Mouse (Mus musculus) midbrain, embryonic 12.5 days (tissue): Measurements from ENCODE around the gene Smyd3. TPM values are rescaled to one million over a fixed set of nuclear protein-coding genes. Genes with fewer than 3 reads are reported as not detected.
"Not testable (repeated sequence)": the region's sequence is repeated elsewhere in the genome, so short reads cannot be mapped to it uniquely, and the experiment has no call there.

Experiments used
- ATAC-seq: fragments of 200-750 bp; cut with Nextera tagmentation; 2 replicates; pipeline ENCODE4 v1.8.0; 2017; ENCODE audit warnings: low read depth, moderate TSS enrichment, moderate library complexity; ENCODE audit not compliant: low FRiP score
- H3K27ac ChIP-seq: fragments of 300-500 bp; sonication (generic); replicated peaks from 2 replicates; pipeline ENCODE4 v1.5.1; 2016; ENCODE audit warnings: mild to moderate bottlenecking
- H3K27me3 ChIP-seq: fragments of 300-500 bp; sonication (generic); 2 replicates; pipeline ENCODE4 v1.6.1; 2016; ENCODE audit warnings: mild to moderate bottlenecking
- H3K36me3 ChIP-seq: fragments of 300-500 bp; sonication (generic); 2 replicates; pipeline ENCODE4 v1.6.1; 2016
- H3K4me1 ChIP-seq: fragments of 300-500 bp; sonication (generic); 2 replicates; pipeline ENCODE4 v1.6.1; 2016
- H3K4me2 ChIP-seq: fragments of 300-500 bp; sonication (generic); replicated peaks from 2 replicates; pipeline ENCODE4 v1.6.1; 2016; ENCODE audit warnings: mild to moderate bottlenecking, moderate library complexity
- H3K4me3 ChIP-seq: fragments of 300-500 bp; sonication (generic); 2 replicates; pipeline ENCODE4 v1.5.1; 2016; ENCODE audit warnings: mild to moderate bottlenecking
- H3K9ac ChIP-seq: fragments of 300-500 bp; sonication (generic); replicated peaks from 2 replicates; pipeline ENCODE4 v1.6.1; 2016; ENCODE audit warnings: mild to moderate bottlenecking, moderate library complexity
- H3K9me3 ChIP-seq: fragments of 300-500 bp; sonication (generic); 2 replicates; pipeline ENCODE4 v1.6.1; 2016; ENCODE audit warnings: mild to moderate bottlenecking
- WGBS: fragments of 180-500 bp; shearing (Covaris S2); methylation state at CpG from one replicate; pipeline ENCODE4 v1.1.7; 2016; 5-methylcytosine and 5-hydroxymethylcytosine counted together
- polyA plus RNA-seq: library from polyadenylated mRNA; unstranded; fragments of >200 nt; fragmentation: Nextera tagmentation; extraction: Ambion mirVana; gene quantifications from 2 replicates; pipeline ENCODE4 v1.2.1, GENCODE M21; 2016

Gene Smyd3
- polyA plus RNA-seq, 1 experiment from 2014 or later, result 14.3 TPM

- Histone ChIP-seq H3K27ac (no peak overlapping the region), H3K36me3 (no peaks in the 10 kb centered on the region), H3K9ac (no peak overlapping the region), H3K4me2 (no peak overlapping the region), H3K4me3 (no peak overlapping the region), H3K9me3 (no peaks in the 10 kb centered on the region), H3K27me3 (no peaks in the 10 kb centered on the region), H3K4me1 (peaks cover 14% of the 10 kb centered on the region)
- 93% methylated on average over 3 of the region's 3 CpGs for WGBS
- ATAC-seq, result no peak
Observed at GRCm38 (mm10) chr1:179551336-179551735, 33.5 kb upstream of the Smyd3 start.

- Histone ChIP-seq H3K36me3 (no peaks in the 10 kb centered on the region), H3K27me3 (no peaks in the 10 kb centered on the region), H3K9ac (no peak overlapping the region), H3K27ac (no peak overlapping the region), H3K4me2 (no peak overlapping the region), H3K9me3 (no peaks in the 10 kb centered on the region), H3K4me3 (no peak overlapping the region), H3K4me1 (peaks cover 22% of the 10 kb centered on the region)
- ATAC-seq, result no peak
- 92% methylated on average over 5 of the region's 5 CpGs for WGBS
Observed at GRCm38 (mm10) chr1:179548996-179549752, 31.3 kb upstream of the Smyd3 start.

GRCm38 (mm10) chr1:179548220-179548619 is 30.4 kb upstream of the Smyd3 start:
- Histone ChIP-seq H3K9ac (no peak overlapping the region), H3K4me3 (no peak overlapping the region)

GRCm38 (mm10) chr1:179547176-179547575 is 29.3 kb upstream of the Smyd3 start:
- no peak for ATAC-seq
- Histone ChIP-seq H3K27me3 (no peaks in the 10 kb centered on the region), H3K9ac (peak overlapping the region; percentile 82; the same call in 1 of the 2 replicates), H3K4me2 (peak overlapping the region; percentile 58), H3K4me1 (peaks cover 22% of the 10 kb centered on the region), H3K4me3 (peak overlapping the region; percentile 82), H3K9me3 (no peaks in the 10 kb centered on the region), H3K36me3 (no peaks in the 10 kb centered on the region), H3K27ac (peak overlapping the region; percentile 97)
- WGBS, result 17% methylated on average over 5 of the region's 5 CpGs

More at GRCm38 (mm10) chr1:179548220-179548619, 30.4 kb upstream of the Smyd3 start:
- Histone ChIP-seq H3K4me2 (peak overlapping the region; percentile 58; the same call in 1 of the 2 replicates), H3K27me3 (no peaks in the 10 kb centered on the region), H3K27ac (no peak overlapping the region), H3K36me3 (no peaks in the 10 kb centered on the region), H3K9me3 (no peaks in the 10 kb centered on the region), H3K4me1 (peaks cover 22% of the 10 kb centered on the region)
- WGBS, result 76% methylated on average over 11 of the region's 11 CpGs
- ATAC-seq, result no peak

GRCm38 (mm10) chr1:179546551-179546917 is 28.7 kb upstream of the Smyd3 start:
- Histone ChIP-seq H3K4me3 (peak overlapping the region; percentile 82), H3K9ac (peak overlapping the region; percentile 82), H3K9me3 (no peaks in the 10 kb centered on the region), H3K4me2 (peak overlapping the region; percentile 58), H3K4me1 (peaks cover 22% of the 10 kb centered on the region), H3K27me3 (no peaks in the 10 kb centered on the region), H3K27ac (peak overlapping the region; percentile 97), H3K36me3 (no peaks in the 10 kb centered on the region)
- ATAC-seq, result peak; percentile 87
- under 1% methylated on average over 44 of the region's 44 CpGs for WGBS

- H3K9ac ChIP-seq, result peak within 1 kb of the TSS; percentile 82
- not testable (repeated sequence) for H3K27me3 ChIP-seq, H3K36me3 ChIP-seq, H3K9me3 ChIP-seq
- WGBS, result under 1% methylated on average over 69 of the region's 69 CpGs
- peaks cover 22% of the 10 kb centered on the region for H3K4me1 ChIP-seq
- peak within 1 kb of the TSS; percentile 82 for H3K4me3 ChIP-seq
- peak within 1 kb of the TSS; percentile 97 for H3K27ac ChIP-seq
- H3K4me2 ChIP-seq, result peak within 1 kb of the TSS; percentile 64
- peak; percentile 99 for ATAC-seq
Observed at GRCm38 (mm10) chr1:179545768-179546550, 28.1 kb upstream of the Smyd3 start, which contains the start of the genes Tfb2m and Cnst. TSS of gene Tfb2m (minus strand) at chr1:179546267. TSS of gene Cnst (plus strand) at chr1:179546370.

GRCm38 (mm10) chr1:179541502-179541901 is 23.7 kb upstream of the Smyd3 start:
- Histone ChIP-seq H3K4me1 (peaks cover 8% of the 10 kb centered on the region), H3K9ac (no peak overlapping the region), H3K27ac (no peak overlapping the region), H3K4me2 (no peak overlapping the region), H3K27me3 (no peaks in the 10 kb centered on the region), H3K4me3 (no peak overlapping the region), H3K36me3 (peaks cover 18% of the 10 kb centered on the region), H3K9me3 (no peaks in the 10 kb centered on the region)
- no peak for ATAC-seq
- WGBS, result 63% methylated on average over 3 of the region's 3 CpGs

GRCm38 (mm10) chr1:179539887-179540286 is 22.0 kb upstream of the Smyd3 start:
- H3K4me1 ChIP-seq, result peaks cover under 1% of the 10 kb centered on the region
- H3K4me3 ChIP-seq, result no peak overlapping the region
- 91% methylated on average over 3 of the region's 3 CpGs for WGBS
- no peaks in the 10 kb centered on the region for H3K27me3 ChIP-seq
- peaks cover 18% of the 10 kb centered on the region for H3K36me3 ChIP-seq
- no peak for ATAC-seq
- H3K4me2 ChIP-seq, result no peak overlapping the region
- H3K27ac ChIP-seq, result no peak overlapping the region
- no peaks in the 10 kb centered on the region for H3K9me3 ChIP-seq
- H3K9ac ChIP-seq, result no peak overlapping the region

- 93% methylated on average over 3 of the region's 3 CpGs for WGBS
- Histone ChIP-seq H3K4me3 (no peak overlapping the region), H3K4me2 (no peak overlapping the region), H3K9ac (no peak overlapping the region), H3K4me1 (no peaks in the 10 kb centered on the region), H3K36me3 (peaks cover 18% of the 10 kb centered on the region), H3K27me3 (no peaks in the 10 kb centered on the region), H3K9me3 (no peaks in the 10 kb centered on the region), H3K27ac (no peak overlapping the region)
- no peak for ATAC-seq
Observed at GRCm38 (mm10) chr1:179539054-179539453, 21.2 kb upstream of the Smyd3 start.

- no peak for ATAC-seq
- H3K27ac ChIP-seq, result no peak overlapping the region
Observed at GRCm38 (mm10) chr1:179519901-179520300, 2.1 kb upstream of the Smyd3 start.

GRCm38 (mm10) chr1:179516941-179517712 is 714 bp downstream of the Smyd3 start:
- WGBS, result under 1% methylated on average over 21 of the region's 21 CpGs

More at GRCm38 (mm10) chr1:179519901-179520300, 2.1 kb upstream of the Smyd3 start:
- H3K9ac ChIP-seq, result no peak overlapping the region
- no peaks in the 10 kb centered on the region for H3K9me3 ChIP-seq
- H3K4me3 ChIP-seq, result no peak overlapping the region
- WGBS, result 82% methylated on average over 3 of the region's 3 CpGs
- H3K27me3 ChIP-seq, result 0 out of 2 replicates have a peak, but pooled peaks cover 4% of the 10 kb centered on the region
- H3K36me3 ChIP-seq, result no peaks in the 10 kb centered on the region
- H3K4me1 ChIP-seq, result 0 out of 2 replicates have a peak, but pooled peaks cover 7% of the 10 kb centered on the region
- no peak overlapping the region for H3K4me2 ChIP-seq

More at GRCm38 (mm10) chr1:179516941-179517712, 714 bp downstream of the Smyd3 start:
- no peaks in the 10 kb centered on the region for H3K36me3 ChIP-seq
- ATAC-seq, result peak; percentile 64
- peak overlapping the region; percentile 66 for H3K9ac ChIP-seq
- no peak overlapping the region for H3K27ac ChIP-seq
- H3K4me2 ChIP-seq, result peak overlapping the region; percentile 98
- H3K4me3 ChIP-seq, result peak overlapping the region; percentile 58
- 0 out of 2 replicates have a peak, but pooled peaks cover 7% of the 10 kb centered on the region for H3K4me1 ChIP-seq
- H3K27me3 ChIP-seq, result 0 out of 2 replicates have a peak, but pooled peaks cover 4% of the 10 kb centered on the region
- no peaks in the 10 kb centered on the region for H3K9me3 ChIP-seq
